Mouse (Mus musculus): Measurements from ENCODE around the gene Kif3a.

DNA sequence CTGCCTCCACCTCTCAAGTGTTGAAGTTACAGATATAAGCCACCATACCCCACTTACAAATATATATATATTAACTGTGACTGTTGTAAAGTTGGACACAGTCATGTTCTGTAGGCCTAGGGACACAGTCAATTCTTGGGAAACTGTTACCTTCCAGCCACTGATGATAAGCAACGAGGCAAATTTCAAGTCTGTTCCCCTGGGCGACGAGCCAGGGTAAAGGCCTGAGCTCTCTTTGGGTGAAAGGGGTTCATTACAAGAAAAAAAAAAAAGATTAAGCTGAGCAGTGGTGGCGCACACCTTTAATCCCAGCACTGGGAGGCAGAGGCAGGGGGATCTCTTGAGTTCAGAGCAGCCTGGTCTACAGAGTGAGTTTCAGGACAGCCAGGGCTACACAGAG is 52.9 kb downstream of the Kif3a start:
- TF ChIP-seq POLR2A (IDR thresholded peaks at IDR 0.05; ENCODE audit: low read depth, low read length) = no peak
- no peak for TF ChIP-seq CTCF (IDR thresholded peaks at IDR 0.05; ENCODE audit: extremely low read depth, insufficient read length, insufficient replicate concordance, low read depth, low read length)
